Mouse (Mus musculus) liver, adult 2 months (tissue): Measurements from ENCODE around the gene Gm20388. TPM values are rescaled to one million over a fixed set of nuclear protein-coding genes. Genes with fewer than 3 reads are reported as not detected.

Experiments used
- DNase-seq: peaks from one replicate; pipeline ENCODE4 v3.0.0-alpha.2; 2011; ENCODE audit warnings: low read depth, low spot score; ENCODE audit errors: extremely low read depth
- H3K27ac ChIP-seq: fragments of 200-500 bp; replicated peaks from 2 replicates; pipeline ENCODE4 v1.5.1; 2012; ENCODE audit warnings: low read depth, mild to moderate bottlenecking, control low read depth, inconsistent platforms, low read length; ENCODE audit not compliant: insufficient read depth
- H3K27me3 ChIP-seq: fragments of 200-500 bp; 2 replicates; pipeline ENCODE4 v1.6.1; 2012; ENCODE audit warnings: mild to moderate bottlenecking, moderate library complexity, low read length, inconsistent platforms; ENCODE audit not compliant: control insufficient read depth, insufficient read depth
- H3K36me3 ChIP-seq: fragments of 200-500 bp; 2 replicates; pipeline ENCODE4 v1.6.1; 2012; ENCODE audit warnings: low read length, inconsistent platforms; ENCODE audit not compliant: control insufficient read depth, insufficient read depth
- H3K4me1 ChIP-seq: fragments of 200-500 bp; 2 replicates; pipeline ENCODE4 v1.6.1; 2011; ENCODE audit warnings: low read length; ENCODE audit not compliant: control insufficient read depth, insufficient read depth
- H3K4me3 ChIP-seq: fragments of 200-500 bp; 2 replicates; pipeline ENCODE4 v1.5.1; 2011; ENCODE audit warnings: low read depth, mild to moderate bottlenecking, control low read depth, low read length, moderate library complexity; ENCODE audit not compliant: insufficient read depth
- H3K79me2 ChIP-seq: fragments of 200-500 bp; 2 replicates; pipeline ENCODE4 v1.6.1; 2012; ENCODE audit warnings: inconsistent platforms, mild to moderate bottlenecking, low read length, moderate library complexity; ENCODE audit not compliant: control insufficient read depth, insufficient read depth
- H3K9ac ChIP-seq: fragments of 200-500 bp; 2 replicates; pipeline ENCODE4 v1.6.1; 2012; ENCODE audit warnings: low read depth, mild to moderate bottlenecking, control low read depth, inconsistent platforms, low read length
- CTCF ChIP-seq: fragments of 200-500 bp; IDR thresholded peaks from 2 replicates; pipeline ENCODE4 v1.5.1; 2011; ENCODE audit warnings: low read depth, low read length, control low read depth
- POLR2A ChIP-seq: fragments of 200-500 bp; IDR thresholded peaks from 2 replicates; pipeline ENCODE4 v1.6.1; 2011; ENCODE audit warnings: low read length, control low read depth; ENCODE audit not compliant: insufficient read depth; ENCODE audit errors: extremely low read depth
- WGBS: fragments of 180-500 bp; shearing (Covaris S2); methylation state at CpG from one replicate; pipeline ENCODE4 v1.1.7; 2018; 5-methylcytosine and 5-hydroxymethylcytosine counted together
- polyA plus RNA-seq: library from polyadenylated mRNA; depleted of rRNA; stranded (reverse); fragments of >200 nt; gene quantifications from 2 replicates; pipeline ENCODE4 v1.2.3, GENCODE M21; 2012
- total RNA-seq: library from RNA; depleted of rRNA; stranded (reverse); fragments of >200 nt; gene quantifications from 2 replicates; pipeline ENCODE4 v1.2.3, GENCODE M21; 2014

Gene Gm20388
- total and polyA plus RNA-seq, 2 experiments: 6.4 to 19.9 TPM

DNA sequence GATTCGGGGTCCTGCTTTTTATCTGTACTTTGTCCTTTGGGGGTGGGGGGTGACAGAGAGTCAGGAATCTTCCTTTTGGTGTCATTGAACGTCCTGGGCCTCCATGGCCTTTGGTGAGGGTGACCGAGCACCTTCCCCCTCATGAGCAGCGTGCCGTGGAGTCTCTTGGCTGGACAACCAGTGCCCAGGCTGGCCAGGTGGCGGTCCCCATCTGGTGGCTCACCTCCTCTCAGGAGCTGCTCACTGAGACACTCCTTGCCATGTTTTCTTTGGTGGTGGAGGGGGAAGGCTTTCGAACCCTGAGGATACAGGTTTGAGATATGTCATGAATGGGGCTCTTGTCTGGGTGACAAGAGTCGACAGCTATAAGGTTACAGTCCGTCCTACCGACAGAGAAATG is 139.7 kb downstream of the Gm20388 start:
- Histone ChIP-seq H3K9ac (no peak overlapping the region), H3K4me1 (no peaks in the 10 kb centered on the region; the same call in 1 of the 2 replicates), H3K79me2 (no peaks in the 10 kb centered on the region), H3K4me3 (no peak overlapping the region), H3K27ac (no peak overlapping the region), H3K27me3 (no peaks in the 10 kb centered on the region), H3K36me3 (no peaks in the 10 kb centered on the region)
- TF ChIP-seq CTCF (no peak), POLR2A (no peak)
- 85% methylated on average over 10 of the region's 10 CpGs for WGBS
- DNase-seq: no peak

GRCm38 (mm10) chr8:120051006-120051405 is 140.4 kb downstream of the Gm20388 start:
- no peak overlapping the region for H3K27ac ChIP-seq

GRCm38 (mm10) chr8:120051908-120052307 is 141.3 kb downstream of the Gm20388 start:
- Histone ChIP-seq H3K27me3 (no peaks in the 10 kb centered on the region), H3K4me3 (no peak overlapping the region), H3K27ac (no peak overlapping the region), H3K36me3 (no peaks in the 10 kb centered on the region), H3K79me2 (no peaks in the 10 kb centered on the region), H3K4me1 (no peaks in the 10 kb centered on the region; the same call in 1 of the 2 replicates), H3K9ac (no peak overlapping the region)
- no peak for TF ChIP-seq CTCF
- TF ChIP-seq POLR2A: no peak
- DNase-seq: no peak
- WGBS: 92% methylated on average over 4 of the region's 4 CpGs

More at GRCm38 (mm10) chr8:120051006-120051405, 140.4 kb downstream of the Gm20388 start:
- Histone ChIP-seq H3K27me3 (no peaks in the 10 kb centered on the region), H3K9ac (no peak overlapping the region), H3K4me3 (no peak overlapping the region), H3K4me1 (no peaks in the 10 kb centered on the region; the same call in 1 of the 2 replicates), H3K79me2 (no peaks in the 10 kb centered on the region), H3K36me3 (no peaks in the 10 kb centered on the region)
- TF ChIP-seq POLR2A: no peak
- TF ChIP-seq CTCF: no peak
- WGBS: 60% methylated on average over 4 of the region's 4 CpGs
- no peak for DNase-seq

DNA sequence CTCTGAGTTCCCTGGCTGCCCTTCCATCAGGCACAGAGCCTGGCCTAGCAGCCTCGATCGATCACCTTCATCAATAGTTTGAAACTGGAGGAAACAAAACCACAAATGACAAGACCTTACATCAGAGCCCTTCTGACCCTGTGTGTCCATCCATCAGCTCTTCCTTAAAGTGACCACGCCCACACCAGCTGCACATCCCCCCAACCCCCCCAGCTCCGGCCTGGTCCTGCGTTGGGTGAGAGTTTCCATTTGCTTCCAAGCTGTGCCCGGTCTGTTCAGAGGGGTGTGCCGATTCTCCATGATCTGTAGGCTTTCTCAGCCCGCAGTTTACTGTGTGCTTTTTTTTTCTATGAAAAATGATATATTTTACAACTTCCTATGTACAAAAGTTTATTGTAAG is 141.7 kb downstream of the Gm20388 start:
- no peak for TF ChIP-seq POLR2A
- TF ChIP-seq CTCF: no peak
- no peak for DNase-seq
- 84% methylated on average over 8 of the region's 8 CpGs for WGBS
- H3K36me3 ChIP-seq: no peaks in the 10 kb centered on the region
- H3K4me1 ChIP-seq: no peaks in the 10 kb centered on the region; the same call in 1 of the 2 replicates
- H3K27ac ChIP-seq: no peak overlapping the region
- no peaks in the 10 kb centered on the region for H3K79me2 ChIP-seq
- H3K9ac ChIP-seq: no peak overlapping the region
- H3K4me3 ChIP-seq: no peak overlapping the region
- H3K27me3 ChIP-seq: no peaks in the 10 kb centered on the region

- Histone ChIP-seq H3K36me3 (no peaks in the 10 kb centered on the region), H3K27ac (no peak overlapping the region), H3K27me3 (no peaks in the 10 kb centered on the region), H3K79me2 (no peaks in the 10 kb centered on the region), H3K4me1 (no peaks in the 10 kb centered on the region; the same call in 1 of the 2 replicates), H3K9ac (no peak overlapping the region), H3K4me3 (no peak overlapping the region)
- DNase-seq: no peak
- WGBS: 97% methylated on average over 3 of the region's 3 CpGs
- TF ChIP-seq CTCF: no peak
- no peak for TF ChIP-seq POLR2A
These were observed 144.2 kb downstream of the Gm20388 start for GRCm38 (mm10) chr8:120054833-120055232.

DNA sequence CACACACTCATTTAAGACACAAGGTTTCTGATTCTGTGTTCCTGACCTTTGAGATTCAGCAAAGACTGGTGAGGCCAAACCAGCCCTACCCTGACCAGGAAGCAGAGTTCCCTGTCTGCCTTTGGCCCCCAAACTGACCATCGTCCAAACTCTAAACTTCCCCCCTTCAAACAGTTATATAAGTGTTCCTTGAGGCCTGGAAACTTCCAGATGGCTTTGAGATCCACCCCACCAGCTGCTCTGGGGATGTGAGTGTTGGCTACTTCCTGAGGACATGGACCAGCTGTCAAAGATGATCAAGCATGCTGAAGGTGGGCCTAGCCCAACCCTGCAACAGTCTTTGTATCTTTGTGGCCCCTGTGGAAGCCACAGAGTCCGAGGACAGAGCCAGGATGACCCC is 146.4 kb downstream of the Gm20388 start:
- WGBS: 78% methylated on average over 2 of the region's 2 CpGs
- H3K9ac ChIP-seq: no peak overlapping the region
- H3K79me2 ChIP-seq: no peaks in the 10 kb centered on the region
- no peak overlapping the region for H3K27ac ChIP-seq
- H3K27me3 ChIP-seq: no peaks in the 10 kb centered on the region
- H3K4me3 ChIP-seq: no peak overlapping the region
- H3K36me3 ChIP-seq: no peaks in the 10 kb centered on the region
- no peak for DNase-seq
- TF ChIP-seq CTCF: no peak
- no peak for TF ChIP-seq POLR2A
- no peaks in the 10 kb centered on the region for H3K4me1 ChIP-seq
